In genomic region chr7:46846486-46847244, GRCm38 (mm10) we compare ENCODE assay signal across 7 mouse cellular contexts. TPM values are rescaled to one million over a fixed set of nuclear protein-coding genes. Genes with fewer than 3 reads are reported as not detected.
DNase-seq lines count a peak whose midpoint lies in the region; ATAC-seq and TF ChIP-seq lines count a peak whose summit lies in the region.

No protein-coding gene starts in this region.

- H3K27ac ChIP-seq in cortical plate, adult 2 months (ENCODE audit: insufficient read depth, low read length): peak overlapping the region; percentile 93

- peak; percentile 62 for ATAC-seq in megakaryocyte-erythroid progenitor cell, adult 5-6 weeks (replicated peaks; ENCODE audit: low FRiP score, low TSS enrichment, poor library complexity, severe bottlenecking)

- intact Hi-C loops in left cerebral cortex, postnatal 25 days (cut with DNase I): loop anchor here (2.0 kb wide), 1 partner anchor 28 kb away; no protein-coding TSS in a partner anchor

- peak overlapping the region; percentile 98 for H3K4me3 ChIP-seq in cortical plate, adult 2 months (ENCODE audit: insufficient read depth, low read length)

- DNase-seq in adrenal gland, adult 18-20 months (ENCODE audit: low spot score in 2 of 2): peak; percentile 32 to 47
- peak; percentile 52 for DNase-seq in gastrocnemius, postnatal 10 days
- DNase-seq in hindlimb bud, embryonic 11.5 days (ENCODE audit: extremely low spot score, low read depth, low spot score): peak; percentile 56
- peak; percentile 46 to 57 for DNase-seq in left cerebral cortex, postnatal 25 days (ENCODE audit: low spot score in 2 of 2)
- peak; percentile 54 for DNase-seq in right cerebral cortex, postnatal 36 days (ENCODE audit: low spot score in 2 of 2)

- TF ChIP-seq CTCF in cortical plate, adult 2 months (IDR thresholded peaks at IDR 0.05; ENCODE audit: extremely low read depth, insufficient read depth, low read length): no peak

- peak; percentile 41; the same call in 1 of the 2 replicates for TF ChIP-seq POLR2A in cortical plate, adult 2 months (IDR thresholded peaks at IDR 0.05; ENCODE audit: extremely low read depth, insufficient read depth, low read length)

- H3K4me1 ChIP-seq in cortical plate, adult 2 months (ENCODE audit: control insufficient read depth, insufficient read depth, low read length): peaks cover 2% of the 10 kb centered on the region; the same call in 1 of the 2 replicates

RNA-seq across cellular contexts. Expression of gene Ldha, which starts 5.4 kb away (rescaled TPM):
- 100 to 1,000 TPM; 439 to 878 TPM for total RNA-seq in adrenal gland, adult 18-20 months (2021)
- polyA plus RNA-seq in cortical plate, adult 2 months (2012; rRNA removed): 392 and 402 TPM in 2 replicates
- total RNA-seq in gastrocnemius, postnatal 10 days (2021): 1,000 to 10,000 TPM; 1,967 to 2,342 TPM
- 100 to 1,000 TPM; 395 to 440 TPM for total RNA-seq in left cerebral cortex, postnatal 25 days (2021)
- total RNA-seq in megakaryocyte-erythroid progenitor cell, adult 5-6 weeks (2014; fragmentation: Nextera tagmentation): 663 and 668 TPM in 2 replicates
- total RNA-seq in megakaryocyte-erythroid progenitor cell, adult 5-6 weeks (2017): 397 and 483 TPM in 2 replicates

RNA-seq across cellular contexts. Expression of gene Ldhc, which starts 14.3 kb away (rescaled TPM):
- total RNA-seq in adrenal gland, adult 18-20 months (2021): not detected
- polyA plus RNA-seq in cortical plate, adult 2 months (2012; rRNA removed): 0.08 TPM in 1 of 2 replicates, not detected in the other
- not detected for total RNA-seq in gastrocnemius, postnatal 10 days (2021)
- total RNA-seq in left cerebral cortex, postnatal 25 days (2021): not detected
- total RNA-seq in megakaryocyte-erythroid progenitor cell, adult 5-6 weeks (2014; fragmentation: Nextera tagmentation): not detected in 2 replicates
- total RNA-seq in megakaryocyte-erythroid progenitor cell, adult 5-6 weeks (2017): not detected in 2 replicates

RNA-seq across cellular contexts. Expression of gene Gtf2h1, which starts 50.8 kb away (rescaled TPM):
- total RNA-seq in adrenal gland, adult 18-20 months (2021): 10 to 100 TPM; 37.6 to 40.3 TPM
- 30.1 TPM in 2 replicates for polyA plus RNA-seq in cortical plate, adult 2 months (2012; rRNA removed)
- 10 to 100 TPM; 18.3 to 23.4 TPM for total RNA-seq in gastrocnemius, postnatal 10 days (2021)
- 10 to 100 TPM; 37.9 to 41.1 TPM for total RNA-seq in left cerebral cortex, postnatal 25 days (2021)
- total RNA-seq in megakaryocyte-erythroid progenitor cell, adult 5-6 weeks (2014; fragmentation: Nextera tagmentation): 64.4 and 68.6 TPM in 2 replicates
- 144 and 158 TPM in 2 replicates for total RNA-seq in megakaryocyte-erythroid progenitor cell, adult 5-6 weeks (2017)

RNA-seq across cellular contexts. Expression of gene Hps5, which starts 50.8 kb away (rescaled TPM):
- total RNA-seq in adrenal gland, adult 18-20 months (2021): 10 to 100 TPM; 23.9 to 26.5 TPM
- 16.7 and 17.1 TPM in 2 replicates for polyA plus RNA-seq in cortical plate, adult 2 months (2012; rRNA removed)
- total RNA-seq in gastrocnemius, postnatal 10 days (2021): 10 to 100 TPM; 12.1 to 16.0 TPM
- total RNA-seq in left cerebral cortex, postnatal 25 days (2021): 10 to 100 TPM; 13.3 to 16.1 TPM
- 21.2 and 21.7 TPM in 2 replicates for total RNA-seq in megakaryocyte-erythroid progenitor cell, adult 5-6 weeks (2014; fragmentation: Nextera tagmentation)
- 16.2 and 25.1 TPM in 2 replicates for total RNA-seq in megakaryocyte-erythroid progenitor cell, adult 5-6 weeks (2017)

Comparison
In these comparisons a context has a peak if more than half of its experiments do, and no peak if none do; other contexts are left out.
1. Peak in every context shown above with its lines: DNase-seq, ATAC-seq, H3K4me3 ChIP-seq and H3K27ac ChIP-seq.